In genomic region chr3:138526073-138526915, GRCm38 (mm10) we compare ENCODE assay signal across 8 mouse cellular contexts. TPM values are rescaled to one million over a fixed set of nuclear protein-coding genes. Genes with fewer than 3 reads are reported as not detected.
DNase-seq lines count a peak whose midpoint lies in the region; ATAC-seq and TF ChIP-seq lines count a peak whose summit lies in the region.

Gene Eif4e (plus strand): TSS chr3:138526179.

- H3K9ac ChIP-seq in ES-Bruce4 (ENCODE audit: low read depth, poor library complexity, severe bottlenecking), result peak within 1 kb of the TSS; percentile 99
- H3K9ac ChIP-seq in forebrain, embryonic 16.5 days (replicated peaks; ENCODE audit: low read depth, low read length), result peak within 1 kb of the TSS; percentile 67
- H3K9ac ChIP-seq in lung, embryonic 16.5 days (ENCODE audit: low read length), result peak within 1 kb of the TSS; percentile 71

- H3K27ac ChIP-seq in ES-Bruce4 (ENCODE audit: insufficient read depth, low read length), result peak within 1 kb of the TSS; percentile 46
- H3K27ac ChIP-seq in forebrain, embryonic 16.5 days (ENCODE audit: low read length), result peak within 1 kb of the TSS; percentile 60
- H3K27ac ChIP-seq in lung, embryonic 16.5 days (ENCODE audit: low read length), result peak within 1 kb of the TSS; percentile 91

- H3K9me3 ChIP-seq in ES-Bruce4 (replicated peaks; ENCODE audit: control insufficient read depth, insufficient read depth, low read length, poor library complexity, severe bottlenecking), result no peaks in the 10 kb centered on the region
- H3K9me3 ChIP-seq in forebrain, embryonic 16.5 days (ENCODE audit: control insufficient read depth, low read length), result no peaks in the 10 kb centered on the region
- no peaks in the 10 kb centered on the region for H3K9me3 ChIP-seq in lung, embryonic 16.5 days (ENCODE audit: control insufficient read depth, low read length)

- peak within 1 kb of the TSS; percentile 86 for H3K4me3 ChIP-seq in ES-Bruce4 (ENCODE audit: low read depth, low read length)
- H3K4me3 ChIP-seq in forebrain, embryonic 16.5 days (replicated peaks; ENCODE audit: low read length), result peak within 1 kb of the TSS; percentile 69
- H3K4me3 ChIP-seq in lung, embryonic 16.5 days (ENCODE audit: low read length), result peak within 1 kb of the TSS; percentile 72

- WGBS in forebrain, embryonic 16.5 days, result 3% methylated on average over 39 of the region's 39 CpGs
- WGBS in lung, embryonic 16.5 days, result 3% methylated on average over 39 of the region's 39 CpGs

- H3K27me3 ChIP-seq in ES-Bruce4 (ENCODE audit: control insufficient read depth, insufficient read depth, low read length, poor library complexity, severe bottlenecking), result no peaks in the 10 kb centered on the region
- no peaks in the 10 kb centered on the region; the same call in 1 of the 2 replicates for H3K27me3 ChIP-seq in forebrain, embryonic 16.5 days (replicated peaks; ENCODE audit: control insufficient read depth, insufficient read depth, low read length)
- H3K27me3 ChIP-seq in lung, embryonic 16.5 days (ENCODE audit: control insufficient read depth, insufficient read depth, low read depth, low read length), result no peaks in the 10 kb centered on the region

- peak; percentile 19 for DNase-seq in brain, embryonic 14.5 days (ENCODE audit: low read depth)
- peak; percentile 65 for DNase-seq in heart, postnatal 4 days
- DNase-seq in layer of hippocampus, adult 8-10 months (ENCODE audit: low spot score in 2 of 2), result peak; percentile 15 to 33
- peak; percentile 58 for DNase-seq in ovary, adult 18-20 months (ENCODE audit: low spot score)
- DNase-seq in thymus, postnatal 4 days, result peak; percentile 64

- peaks cover 3% of the 10 kb centered on the region for H3K4me1 ChIP-seq in ES-Bruce4 (ENCODE audit: control insufficient read depth, insufficient read depth, low read length)
- peaks cover 25% of the 10 kb centered on the region for H3K4me1 ChIP-seq in forebrain, embryonic 16.5 days (replicated peaks; ENCODE audit: control insufficient read depth, insufficient read depth, low read length)
- peaks cover 18% of the 10 kb centered on the region for H3K4me1 ChIP-seq in lung, embryonic 16.5 days (replicated peaks; ENCODE audit: control insufficient read depth, insufficient read depth, low read length)

- no peak for TF ChIP-seq CTCF in ES-Bruce4 (IDR thresholded peaks at IDR 0.05; ENCODE audit: low read depth, low read length)
- no peak for TF ChIP-seq CTCF in brain, embryonic 14.5 days (IDR thresholded peaks at IDR 0.05; ENCODE audit: borderline replicate concordance, extremely low read depth, insufficient read depth, insufficient read length)

- H3K4me2 ChIP-seq in forebrain, embryonic 16.5 days (ENCODE audit: low read length), result peak within 1 kb of the TSS; percentile 98
- H3K4me2 ChIP-seq in lung, embryonic 16.5 days (ENCODE audit: low read depth, low read length), result peak within 1 kb of the TSS; percentile 78

- peak; percentile 31 for TF ChIP-seq POLR2A in ES-Bruce4 (IDR thresholded peaks at IDR 0.05; ENCODE audit: insufficient read depth, low read length)
- TF ChIP-seq POLR2A in brain, embryonic 14.5 days (IDR thresholded peaks at IDR 0.05; ENCODE audit: borderline replicate concordance, extremely low read depth, insufficient read depth, insufficient read length, poor library complexity, severe bottlenecking), result no peak

- H3K36me3 ChIP-seq in ES-Bruce4 (ENCODE audit: control insufficient read depth, insufficient read depth, low read length, poor library complexity, severe bottlenecking), result no peaks in the 10 kb centered on the region
- H3K36me3 ChIP-seq in forebrain, embryonic 16.5 days (ENCODE audit: control insufficient read depth, insufficient read depth), result no peaks in the 10 kb centered on the region
- no peaks in the 10 kb centered on the region for H3K36me3 ChIP-seq in lung, embryonic 16.5 days (ENCODE audit: control insufficient read depth, insufficient read depth, low read length)

- ATAC-seq in forebrain, embryonic 16.5 days, result peak; percentile 27
- peak; percentile 21 for ATAC-seq in lung, embryonic 16.5 days (ENCODE audit: low read depth)

- TF ChIP-seq EP300 in ES-Bruce4 (IDR thresholded peaks at IDR 0.05; ENCODE audit: insufficient read depth, low read depth, low read length), result no peak

RNA-seq across cellular contexts. Expression of gene Eif4e, which starts in this region (rescaled TPM):
- polyA plus RNA-seq in ES-Bruce4 (2011; ENCODE audit: insufficient read depth, insufficient read length, low read depth, missing spikeins), result 378 and 409 TPM in 2 replicates
- polyA plus RNA-seq in brain, embryonic 14.5 days (2012; rRNA removed), result 204 and 215 TPM in 2 replicates
- 388 and 397 TPM in 2 replicates for polyA plus RNA-seq in forebrain, embryonic 16.5 days (2015; fragmentation: Nextera tagmentation; extraction: Ambion mirVana)
- total RNA-seq in heart, postnatal 4 days (2021), result 100 to 1,000 TPM; 146 to 150 TPM
- 100 to 1,000 TPM; 167 to 181 (median 177) TPM for total RNA-seq in layer of hippocampus, adult 8-10 months (2022)
- polyA plus RNA-seq in lung, embryonic 16.5 days (2015; fragmentation: Nextera tagmentation; extraction: Ambion mirVana), result 306 and 326 TPM in 2 replicates

Comparison
In these comparisons a context has a peak if more than half of its experiments do, and no peak if none do; other contexts are left out.
1. Peak in every context shown above with its lines: DNase-seq, ATAC-seq, H3K4me3 ChIP-seq and H3K27ac ChIP-seq.